Mouse (Mus musculus) testis, adult 2 months (tissue): ENCODE results near the gene Taf6l.

Experiments used
- CTCF ChIP-seq: fragments of 200-500 bp; IDR thresholded peaks from 2 replicates; pipeline ENCODE4 v1.5.1; 2012; ENCODE audit warnings: low read depth, mild to moderate bottlenecking, inconsistent platforms, low read length, moderate library complexity; ENCODE audit not compliant: control insufficient read depth, insufficient read depth, insufficient replicate concordance
- POLR2A ChIP-seq: fragments of 200-500 bp; IDR thresholded peaks from 2 replicates; pipeline ENCODE4 v1.6.1; 2012; ENCODE audit warnings: low read depth, mild to moderate bottlenecking, inconsistent platforms, low read length, moderate library complexity; ENCODE audit not compliant: control insufficient read depth

DNA sequence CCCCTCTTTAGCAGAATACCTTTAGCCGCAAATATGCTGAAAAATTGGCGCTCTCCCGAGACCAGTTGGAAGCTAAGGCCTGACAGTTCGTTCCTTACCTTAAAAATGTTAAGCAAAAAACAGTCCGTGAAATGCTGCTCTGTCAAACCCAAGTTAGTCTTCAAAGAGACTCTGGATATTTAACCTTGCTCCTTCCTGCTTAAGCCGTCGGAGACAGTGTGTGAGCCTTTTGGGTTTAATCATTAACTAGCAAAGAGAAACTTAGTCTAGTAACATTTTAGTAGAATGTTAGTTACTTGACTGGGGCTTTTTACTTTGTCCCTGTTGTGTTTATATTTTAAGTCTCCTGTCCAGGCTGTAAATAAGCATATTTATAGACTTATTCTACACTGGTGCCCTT is 34.9 kb upstream of the Taf6l start:
- no peak for TF ChIP-seq CTCF
- no peak for TF ChIP-seq POLR2A
